ENCODE assay signal across 9 mouse cellular contexts in the genomic region with DNA sequence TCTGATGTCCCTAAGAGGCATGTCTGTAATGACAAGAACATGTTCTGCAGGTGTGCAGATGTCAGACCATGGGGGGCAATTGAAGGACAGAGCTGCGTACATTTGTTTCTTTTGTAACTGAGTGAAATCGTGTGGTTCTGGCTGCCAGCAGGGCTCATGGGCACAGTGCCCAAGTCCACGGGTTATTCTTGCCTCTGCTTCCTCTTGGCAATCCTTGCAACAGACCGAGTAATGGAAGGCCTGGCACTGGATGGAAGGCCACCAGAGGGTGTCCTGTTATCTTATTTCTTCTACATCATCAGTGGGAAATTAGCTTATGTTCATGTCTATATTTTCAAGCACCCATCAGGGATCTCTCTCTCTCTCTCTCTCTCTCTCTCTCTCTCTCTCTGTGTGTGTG. TPM values are rescaled to one million over a fixed set of nuclear protein-coding genes. Genes with fewer than 3 reads are reported as not detected.
DNase-seq lines count a peak whose midpoint lies in the region; ATAC-seq and TF ChIP-seq lines count a peak whose summit lies in the region.
"Had no signal": no experiment of that assay in that cellular context is flagged by ENCODE, and none has a peak within 500 bp of the region (broad histone marks: within the 10 kb centered on the region; RNA-seq: fewer than 3 reads in every experiment).

No protein-coding gene starts in this region.

- peaks cover 5% of the 10 kb centered on the region; the same call in 1 of the 2 replicates for H3K4me1 ChIP-seq in forebrain, embryonic 14.5 days (ENCODE audit: control insufficient read depth, insufficient read depth, low read length)
- H3K4me1 ChIP-seq in forebrain, embryonic 13.5 days: peaks cover 19% of the 10 kb centered on the region; the same call in 1 of the 2 replicates
- H3K4me1 ChIP-seq in MEL (ENCODE audit: control insufficient read depth in 1 of 2, insufficient read depth in 2 of 2, low read length in 2 of 2): peaks cover 13% of the 10 kb centered on the region in 2 experiments

- no peak for TF ChIP-seq POLR2A in MEL (IDR thresholded peaks at IDR 0.05; ENCODE audit: control insufficient read depth in 1 of 2, insufficient read depth in 1 of 2, low read depth in 1 of 2, low read length in 2 of 2, poor library complexity in 1 of 2)

- no peaks in the 10 kb centered on the region for H3K27me3 ChIP-seq in forebrain, embryonic 14.5 days (replicated peaks; ENCODE audit: control insufficient read depth, insufficient read depth, low read length)
- H3K27me3 ChIP-seq in forebrain, embryonic 13.5 days: no peaks in the 10 kb centered on the region
- H3K27me3 ChIP-seq in MEL (ENCODE audit: control insufficient read depth in 1 of 2, insufficient read depth in 2 of 2, low read length in 2 of 2): no peaks in the 10 kb centered on the region

- peak; percentile 66 for DNase-seq in forebrain, embryonic 14.5 days (ENCODE audit: low spot score)
- DNase-seq in MEL (ENCODE audit: low read depth, low spot score): peak; percentile 75
- peak; percentile 90 to 94 for DNase-seq in cerebellum, postnatal 10 days
- peak; percentile 74 to 77 for DNase-seq in heart, postnatal 14 days
- DNase-seq in left cerebral cortex, postnatal 14 days (ENCODE audit: low spot score in 2 of 2): peak; percentile 81 to 87
- peak; percentile 89 for DNase-seq in right cerebral cortex, postnatal 10 days (ENCODE audit: low spot score in 2 of 2)
- DNase-seq in B cell, adult 2 months: no peak

- H3K79me2 ChIP-seq in MEL (ENCODE audit: control insufficient read depth, insufficient read depth, low read length, poor library complexity): no peaks in the 10 kb centered on the region

- no peak overlapping the region for H3K4me3 ChIP-seq in forebrain, embryonic 14.5 days (ENCODE audit: low read depth, low read length)
- H3K4me3 ChIP-seq in forebrain, embryonic 13.5 days: no peak overlapping the region
- H3K4me3 ChIP-seq in MEL (ENCODE audit: control insufficient read depth in 1 of 2, insufficient read depth in 1 of 2, low read depth in 2 of 2, low read length in 2 of 2): no peak overlapping the region

- no peaks in the 10 kb centered on the region for H3K36me3 ChIP-seq in forebrain, embryonic 14.5 days (ENCODE audit: control insufficient read depth, insufficient read depth, low read length)
- H3K36me3 ChIP-seq in forebrain, embryonic 13.5 days (ENCODE audit: poor library complexity, severe bottlenecking): peaks cover 7% of the 10 kb centered on the region; the same call in 1 of the 2 replicates
- H3K36me3 ChIP-seq in MEL (ENCODE audit: control insufficient read depth in 1 of 2, insufficient read depth in 2 of 2, low read length in 2 of 2): peaks cover 0 to 8% of the 10 kb centered on the region in 2 experiments; a peak in 2 of 4 replicates

- H3K27ac ChIP-seq in forebrain, embryonic 14.5 days (ENCODE audit: low read depth, low read length): no peak overlapping the region
- no peak overlapping the region for H3K27ac ChIP-seq in forebrain, embryonic 13.5 days
- peak overlapping the region; percentile 35; the same call in 1 of the 2 replicates for H3K27ac ChIP-seq in MEL (ENCODE audit: control insufficient read depth, low read depth, low read length)
- H3K27ac ChIP-seq: liver, embryonic 14.5 days had no signal

- H3K9me3 ChIP-seq in forebrain, embryonic 14.5 days (replicated peaks; ENCODE audit: control insufficient read depth, low read length): no peaks in the 10 kb centered on the region
- no peaks in the 10 kb centered on the region for H3K9me3 ChIP-seq in forebrain, embryonic 13.5 days (replicated peaks)
- H3K9me3 ChIP-seq in MEL (replicated peaks; ENCODE audit: insufficient read depth, low read length): no peaks in the 10 kb centered on the region

- no peak for ATAC-seq in forebrain, embryonic 14.5 days
- ATAC-seq in forebrain, embryonic 13.5 days: no peak

- intact Hi-C loops in heart, postnatal 14 days (cut with DNase I): loop anchor here (5.0 kb wide), 2 partner anchors 167 to 187 kb away; no protein-coding TSS in a partner anchor
- intact Hi-C loops in left cerebral cortex, postnatal 14 days (cut with DNase I): no loop called here

- WGBS in forebrain, embryonic 14.5 days: 41% methylated on average over 4 of the region's 4 CpGs
- 42% methylated on average over 4 of the region's 4 CpGs for WGBS in forebrain, embryonic 13.5 days

- TF ChIP-seq EP300 in MEL (IDR thresholded peaks at IDR 0.05; ENCODE audit: low read depth in 1 of 2, low read length in 2 of 2): peak; percentile 25 to 37; a peak in 1 of 4 replicates

- TF ChIP-seq RAD21 in MEL (IDR thresholded peaks at IDR 0.05; ENCODE audit: low read depth, low read length): no peak; the same call in 1 of the 2 replicates

- no peak overlapping the region for H3K9ac ChIP-seq in forebrain, embryonic 14.5 days (ENCODE audit: low read length)
- no peak overlapping the region for H3K9ac ChIP-seq in forebrain, embryonic 13.5 days
- H3K9ac ChIP-seq in MEL (ENCODE audit: control insufficient read depth, low read depth, low read length, poor library complexity, severe bottlenecking): peak overlapping the region; percentile 25; the same call in 1 of the 2 replicates
- H3K9ac ChIP-seq: liver, embryonic 14.5 days had no signal

- H3K4me2 ChIP-seq in forebrain, embryonic 14.5 days (ENCODE audit: low read length): no peak overlapping the region
- no peak overlapping the region for H3K4me2 ChIP-seq in forebrain, embryonic 13.5 days

- peak in 1 of 3 experiments; percentile 35; a peak in 2 of 6 replicates for TF ChIP-seq CTCF in MEL (IDR thresholded peaks at IDR 0.05 in 2 of 3, conservative IDR thresholded peaks at IDR 0.05 in 1 of 3; ENCODE audit: control insufficient read depth in 1 of 3, insufficient read depth in 1 of 3, low read depth in 2 of 3, low read length in 3 of 3, poor library complexity in 1 of 3, severe bottlenecking in 1 of 3)

TF ChIP-seq in MEL, 35 proteins besides CTCF, POLR2A, EP300 and RAD21:
- TF ChIP-seq USF1 (IDR thresholded peaks at IDR 0.05; ENCODE audit: low read depth, low read length) (no peak), SMC3 (IDR thresholded peaks at IDR 0.05; ENCODE audit: low read depth, low read length) (peak; percentile 46), MAFK (IDR thresholded peaks at IDR 0.05; ENCODE audit: borderline replicate concordance, low read depth, low read length) (no peak), ELF1 (IDR thresholded peaks at IDR 0.05; ENCODE audit: low read depth, low read length) (no peak), MYB (IDR thresholded peaks at IDR 0.05; ENCODE audit: low read depth, low read length) (no peak), TBP (IDR thresholded peaks at IDR 0.05; ENCODE audit: low read depth, low read length) (no peak), MYC (IDR thresholded peaks at IDR 0.05; ENCODE audit: low read depth, low read length) (0 out of 2 replicates have a peak, but pooled peaks have one; percentile 4), CHD1 (IDR thresholded peaks at IDR 0.05; ENCODE audit: low read depth, low read length) (no peak), HCFC1 (IDR thresholded peaks at IDR 0.05; ENCODE audit: low read depth, low read length) (no peak), MXI1 (IDR thresholded peaks at IDR 0.05; ENCODE audit: low read depth, low read length) (no peak; the same call in 1 of the 2 replicates), MEF2A (IDR thresholded peaks at IDR 0.05; ENCODE audit: extremely low read depth, insufficient replicate concordance, low read depth, low read length, poor library complexity, severe bottlenecking) (no peak), GABPA (IDR thresholded peaks at IDR 0.05; ENCODE audit: low read depth, low read length) (no peak), NRF1 (IDR thresholded peaks at IDR 0.05; ENCODE audit: insufficient read depth, low read depth, low read length, poor library complexity, severe bottlenecking) (no peak), ZKSCAN1 (IDR thresholded peaks at IDR 0.05; ENCODE audit: low read depth, low read length) (no peak), MAX (IDR thresholded peaks at IDR 0.05; ENCODE audit: low read length) (no peak), CHD2 (IDR thresholded peaks at IDR 0.05; ENCODE audit: low read length) (no peak), JUND (IDR thresholded peaks at IDR 0.05; ENCODE audit: low read depth, low read length) (no peak), GATA1 (IDR thresholded peaks at IDR 0.05; ENCODE audit: low read depth, low read length) (0 out of 2 replicates have a peak, but pooled peaks have one; percentile 11), TCF12 (IDR thresholded peaks at IDR 0.05; ENCODE audit: low read depth, low read length) (peak; percentile 26; the same call in 1 of the 2 replicates), ZNF384 (IDR thresholded peaks at IDR 0.05; ENCODE audit: low read depth, low read length) (no peak), SIN3A (IDR thresholded peaks at IDR 0.05; ENCODE audit: low read length) (no peak; the same call in 1 of the 2 replicates), E2F4 (IDR thresholded peaks at IDR 0.05; ENCODE audit: borderline replicate concordance, low read depth, low read length) (no peak), ETS1 (IDR thresholded peaks at IDR 0.05; ENCODE audit: low read depth, low read length) (no peak; the same call in 1 of the 2 replicates)

RNA-seq across cellular contexts. Expression of a gene that starts 19.0 kb away (rescaled TPM):
- 19.7 and 20.5 TPM in 2 replicates for polyA plus RNA-seq in forebrain, embryonic 14.5 days (2014; fragmentation: Nextera tagmentation; extraction: Ambion mirVana)
- 23.5 and 25.8 TPM in 2 replicates for polyA plus RNA-seq in forebrain, embryonic 13.5 days (2015; fragmentation: Nextera tagmentation; extraction: Ambion mirVana)
- total RNA-seq in MEL (2012; rRNA removed): 9.4 and 12.4 TPM in 2 replicates
- 10 to 100 TPM; 13.7 to 33.0 TPM for polyA plus RNA-seq in MEL (2012; ENCODE audit: insufficient read depth in 1 of 2, insufficient read length in 2 of 2, low read depth in 1 of 2, low replicate concordance in 2 of 2, missing spikeins in 1 of 2)
- 10 to 100 TPM; 11.6 to 12.9 TPM for total RNA-seq in heart, postnatal 14 days (2021)
- total RNA-seq in left cerebral cortex, postnatal 14 days (2021): 10 to 100 TPM; 26.0 to 29.9 TPM

RNA-seq across cellular contexts. Expression of a gene that starts 41.4 kb away (rescaled TPM):
- 6.0 and 6.7 TPM in 2 replicates for polyA plus RNA-seq in forebrain, embryonic 14.5 days (2014; fragmentation: Nextera tagmentation; extraction: Ambion mirVana)
- polyA plus RNA-seq in forebrain, embryonic 13.5 days (2015; fragmentation: Nextera tagmentation; extraction: Ambion mirVana): 8.8 and 9.3 TPM in 2 replicates
- total RNA-seq in MEL (2012; rRNA removed): 8.0 and 9.1 TPM in 2 replicates
- 10 to 100 TPM in 1 of 2 experiments, not detected in 1; 11.3 TPM for polyA plus RNA-seq in MEL (2012; ENCODE audit: insufficient read depth in 1 of 2, insufficient read length in 2 of 2, low read depth in 1 of 2, low replicate concordance in 2 of 2, missing spikeins in 1 of 2)
- 1 to 10 TPM; 9.2 to 9.5 TPM for total RNA-seq in heart, postnatal 14 days (2021)
- total RNA-seq in left cerebral cortex, postnatal 14 days (2021): 10 to 100 TPM; 11.0 to 12.4 TPM

Comparison
In these comparisons a context has a peak if more than half of its experiments do, and no peak if none do; other contexts are left out.
1. DNase-seq: peak in forebrain, embryonic 14.5 days (single experiment), MEL (single experiment), cerebellum, postnatal 10 days (2 of 2), heart, postnatal 14 days (2 of 2), left cerebral cortex, postnatal 14 days (2 of 2) and right cerebral cortex, postnatal 10 days (2 of 2); none in B cell, adult 2 months (0 of 2).